Mouse (Mus musculus) MEL (cell line): ENCODE measurements around the gene Stap2. TPM values are rescaled to one million over a fixed set of nuclear protein-coding genes. Genes with fewer than 3 reads are reported as not detected.

Source experiments
- DNase-seq: peaks from one replicate; pipeline ENCODE4 v3.0.0; 2011; ENCODE audit warnings: low read depth, low spot score
- H3K27ac ChIP-seq: 2 replicates; pipeline ENCODE4 v1.5.1; 2012; ENCODE audit warnings: low read depth, mild to moderate bottlenecking, control low read depth, low read length, moderate library complexity; ENCODE audit not compliant: control insufficient read depth
- H3K27me3 ChIP-seq, 2 experiments: fragments of 150-350 bp in 1 of 2; sonication (generic) in 1 of 2; 2 replicates each; pipeline ENCODE4 v1.6.1; 2012; ENCODE audit warnings: low read length in 2 of 2, mild to moderate bottlenecking in 2 of 2, improper control_type of control experiment in 1 of 2, moderate library complexity in 1 of 2; ENCODE audit not compliant: insufficient read depth in 2 of 2, control insufficient read depth in 1 of 2
- H3K36me3 ChIP-seq, 2 experiments: 2 replicates each; pipeline ENCODE4 v1.6.1; 2012 to 2014; ENCODE audit warnings: low read length in 2 of 2, improper control_type of control experiment in 1 of 2, inconsistent platforms in 1 of 2, mild to moderate bottlenecking in 1 of 2; ENCODE audit not compliant: insufficient read depth in 2 of 2, control insufficient read depth in 1 of 2
- H3K4me1 ChIP-seq, 2 experiments: fragments of 150-350 bp in 1 of 2; sonication (generic) in 1 of 2; 2 replicates each; pipeline ENCODE4 v1.6.1; 2012; ENCODE audit warnings: low read length in 2 of 2, improper control_type of control experiment in 1 of 2, mild to moderate bottlenecking in 1 of 2; ENCODE audit not compliant: insufficient read depth in 2 of 2, control insufficient read depth in 1 of 2
- H3K4me3 ChIP-seq, 2 experiments: fragments of 150-350 bp in 1 of 2; sonication (generic) in 1 of 2; 2 replicates each; pipeline ENCODE4 v1.5.1; 2012; ENCODE audit warnings: low read depth in 2 of 2, low read length in 2 of 2, mild to moderate bottlenecking in 2 of 2, moderate library complexity in 2 of 2, control low read depth in 1 of 2, improper control_type of control experiment in 1 of 2; ENCODE audit not compliant: control insufficient read depth in 1 of 2, insufficient read depth in 1 of 2
- H3K79me2 ChIP-seq: 2 replicates; pipeline ENCODE4 v1.6.1; 2012; ENCODE audit warnings: mild to moderate bottlenecking, low read length, moderate library complexity; ENCODE audit not compliant: control insufficient read depth, poor library complexity, insufficient read depth
- H3K9ac ChIP-seq: 2 replicates; pipeline ENCODE4 v1.6.1; 2012; ENCODE audit warnings: low read depth, mild to moderate bottlenecking, control low read depth, low read length, moderate library complexity; ENCODE audit not compliant: control insufficient read depth, poor library complexity, severe bottlenecking
- H3K9me3 ChIP-seq: fragments of 150-350 bp; sonication (generic); replicated peaks from 2 replicates; pipeline ENCODE4 v1.6.1; 2012; ENCODE audit warnings: mild to moderate bottlenecking, low read length, improper control_type of control experiment, moderate library complexity; ENCODE audit not compliant: insufficient read depth
- BHLHE40 ChIP-seq: IDR thresholded peaks from 2 replicates; pipeline ENCODE4 v1.6.1; 2012; ENCODE audit warnings: low read depth, mild to moderate bottlenecking, inconsistent platforms, low read length, improper control_type of control experiment, borderline replicate concordance
- CHD1 ChIP-seq: IDR thresholded peaks from 2 replicates; pipeline ENCODE4 v1.6.1; 2012; ENCODE audit warnings: low read depth, mild to moderate bottlenecking, inconsistent platforms, low read length, improper control_type of control experiment
- CTCF ChIP-seq, 3 experiments: IDR thresholded peaks in 2 of 3; conservative IDR thresholded peaks in 1 of 3; 2 replicates each; pipeline ENCODE4 v1.5.1; 2011 to 2012; ENCODE audit warnings: low read length in 3 of 3, low read depth in 2 of 3, mild to moderate bottlenecking in 2 of 3, improper control_type of control experiment in 1 of 3, inconsistent platforms in 1 of 3, mixed read lengths in 1 of 3, moderate library complexity in 1 of 3; ENCODE audit not compliant: control insufficient read depth in 1 of 3, insufficient read depth in 1 of 3, poor library complexity in 1 of 3, severe bottlenecking in 1 of 3
- EP300 ChIP-seq, 2 experiments: IDR thresholded peaks; 2 replicates each; pipeline ENCODE4 v1.6.1; 2011; ENCODE audit warnings: improper control_type of control experiment in 2 of 2, low read length in 2 of 2, low read depth in 1 of 2, mild to moderate bottlenecking in 1 of 2
- KAT2A ChIP-seq: conservative IDR thresholded peaks from 2 replicates; pipeline ENCODE4 v1.6.1; 2012; ENCODE audit warnings: low read depth, low read length, improper control_type of control experiment, inconsistent platforms
- MAFK ChIP-seq: IDR thresholded peaks from 2 replicates; pipeline ENCODE4 v1.6.1; 2011; ENCODE audit warnings: low read depth, mild to moderate bottlenecking, low read length, improper control_type of control experiment, borderline replicate concordance
- MXI1 ChIP-seq: IDR thresholded peaks from 2 replicates; pipeline ENCODE4 v1.6.1; 2011; ENCODE audit warnings: mild to moderate bottlenecking, low read depth, low read length, improper control_type of control experiment
- NRF1 ChIP-seq: IDR thresholded peaks from 2 replicates; pipeline ENCODE4 v1.6.1; 2014; ENCODE audit warnings: low read depth, mild to moderate bottlenecking, inconsistent platforms, low read length, improper control_type of control experiment, moderate library complexity; ENCODE audit not compliant: poor library complexity, insufficient read depth, severe bottlenecking
- RCOR1 ChIP-seq: IDR thresholded peaks from 2 replicates; pipeline ENCODE4 v1.6.1; 2012; ENCODE audit warnings: low read depth, mild to moderate bottlenecking, inconsistent platforms, low read length, improper control_type of control experiment
- TAL1 ChIP-seq: IDR thresholded peaks from 2 replicates; pipeline ENCODE4 v1.6.1; 2012; ENCODE audit warnings: mild to moderate bottlenecking, inconsistent platforms, low read length, moderate library complexity, mixed read lengths
- TBP ChIP-seq: IDR thresholded peaks from 2 replicates; pipeline ENCODE4 v1.8.0; 2011; ENCODE audit warnings: low read depth, low read length, improper control_type of control experiment
- USF1 ChIP-seq: IDR thresholded peaks from 2 replicates; pipeline ENCODE4 v1.6.1; 2014; ENCODE audit warnings: low read depth, mild to moderate bottlenecking, inconsistent platforms, low read length, improper control_type of control experiment, moderate library complexity
- USF2 ChIP-seq, 2 experiments: IDR thresholded peaks; 2 replicates each; pipeline ENCODE4 v1.6.1; 2011 to 2012; ENCODE audit warnings: improper control_type of control experiment in 2 of 2, low read length in 2 of 2, borderline replicate concordance in 1 of 2, inconsistent platforms in 1 of 2, low read depth in 1 of 2, mild to moderate bottlenecking in 1 of 2; ENCODE audit not compliant: insufficient read depth in 1 of 2
- ZKSCAN1 ChIP-seq: IDR thresholded peaks from 2 replicates; pipeline ENCODE4 v1.6.1; 2012; ENCODE audit warnings: low read depth, mild to moderate bottlenecking, inconsistent platforms, low read length, improper control_type of control experiment, moderate library complexity
- ZMIZ1 ChIP-seq: IDR thresholded peaks from 2 replicates; pipeline ENCODE4 v1.6.1; 2012; ENCODE audit warnings: low read depth, mild to moderate bottlenecking, inconsistent platforms, low read length, improper control_type of control experiment, moderate library complexity
- ZNF384 ChIP-seq: IDR thresholded peaks from 2 replicates; pipeline ENCODE4 v1.6.1; 2012; ENCODE audit warnings: low read depth, mild to moderate bottlenecking, inconsistent platforms, low read length, improper control_type of control experiment
- polyA plus RNA-seq, 2 experiments: library from polyadenylated mRNA; stranded (reverse) in 1 of 2; unstranded in 1 of 2; fragments of >175 nt in 1 of 2; fragments of >200 nt in 1 of 2; gene quantifications; 2 replicates each; pipeline versions ENCODE4 v1.2.1 to v1.2.4; 2012; ENCODE audit warnings: low replicate concordance in 2 of 2, low read depth in 1 of 2; ENCODE audit not compliant: insufficient read length in 2 of 2, insufficient read depth in 1 of 2, missing spikeins in 1 of 2
- total RNA-seq: library from RNA; depleted of rRNA; stranded (reverse); fragments of 300-350 nt; gene quantifications from 2 replicates; pipeline ENCODE4 v1.2.3, GENCODE M21; 2012

Stap2 gene
- total and polyA plus RNA-seq, 3 experiments: 0.08 TPM; not detected in 1

GRCm38 (mm10) chr17:56036176-56036900 is 31.0 kb upstream of the Stap2 start, which contains the start of gene Sh3gl1 (continued):
- TF ChIP-seq CHD1 (no peak), TAL1 (no peak), MAFK (no peak), BHLHE40 (peak; percentile 52; the same call in 1 of the 2 replicates)
- TF ChIP-seq, all 39 proteins: peak for 26

GRCm38 (mm10) chr17:56035216-56035615 is 29.8 kb upstream of the Stap2 start:
- no peaks in the 10 kb centered on the region for H3K27me3 ChIP-seq
- H3K27ac ChIP-seq: no peak overlapping the region
- peaks cover 59% of the 10 kb centered on the region for H3K79me2 ChIP-seq
- H3K4me1 ChIP-seq: peaks cover 23 to 47% of the 10 kb centered on the region in 2 experiments
- peak overlapping the region; percentile 80 to 84 for H3K4me3 ChIP-seq
- no peaks in the 10 kb centered on the region for H3K9me3 ChIP-seq
- TF ChIP-seq NRF1: no peak
- no peak for TF ChIP-seq MXI1
- TF ChIP-seq BHLHE40: no peak
- TF ChIP-seq ZKSCAN1: no peak
- TF ChIP-seq ZMIZ1: no peak
- TF ChIP-seq ZNF384: no peak
- TF ChIP-seq, all 39 proteins: peak for 0
- Histone ChIP-seq H3K36me3 (peaks cover 0 to 52% of the 10 kb centered on the region in 2 experiments; a peak in 3 of 4 replicates), H3K9ac (peak overlapping the region; percentile 88)
- no peak for DNase-seq

GRCm38 (mm10) chr17:56034726-56035100 is 29.3 kb upstream of the Stap2 start:
- no peak for TF ChIP-seq KAT2A
- TF ChIP-seq MXI1: no peak
- TF ChIP-seq TBP: no peak
- TF ChIP-seq EP300 (IDR thresholded peaks at IDR 0.05; ENCODE audit: low read depth in 1 of 2, low read length in 2 of 2): no peak
- TF ChIP-seq USF1: no peak
- TF ChIP-seq RCOR1: no peak
- TF ChIP-seq USF2 (IDR thresholded peaks at IDR 0.05; ENCODE audit: borderline replicate concordance in 1 of 2, insufficient read depth in 1 of 2, low read depth in 1 of 2, low read length in 2 of 2): no peak
- TF ChIP-seq ZNF384: no peak
- no peak for TF ChIP-seq CTCF (IDR thresholded peaks at IDR 0.05 in 2 of 3, conservative IDR thresholded peaks at IDR 0.05 in 1 of 3; ENCODE audit: control insufficient read depth in 1 of 3, insufficient read depth in 1 of 3, low read depth in 2 of 3, low read length in 3 of 3, poor library complexity in 1 of 3, severe bottlenecking in 1 of 3)
- DNase-seq: no peak
- Histone ChIP-seq H3K27me3 (no peaks in the 10 kb centered on the region), H3K36me3 (peaks cover under 1 to 52% of the 10 kb centered on the region in 2 experiments; a peak in 3 of 4 replicates), H3K4me1 (peaks cover 24 to 47% of the 10 kb centered on the region in 2 experiments), H3K9me3 (no peaks in the 10 kb centered on the region), H3K27ac (no peak overlapping the region), H3K79me2 (peaks cover 62% of the 10 kb centered on the region), H3K4me3 (peak overlapping the region; percentile 80 to 84), H3K9ac (peak overlapping the region; percentile 88)
